Mouse (Mus musculus): ENCODE results near the gene Gm49630. TPM values are rescaled to one million over a fixed set of nuclear protein-coding genes. Genes with fewer than 3 reads are reported as not detected.
"Not testable (repeated sequence)": the region's sequence is repeated elsewhere in the genome, so short reads cannot be mapped to it uniquely, and the experiment has no call there.

Gm49630 gene
- polyA plus RNA-seq, 1 experiment from 2014 or later, result not detected

DNA sequence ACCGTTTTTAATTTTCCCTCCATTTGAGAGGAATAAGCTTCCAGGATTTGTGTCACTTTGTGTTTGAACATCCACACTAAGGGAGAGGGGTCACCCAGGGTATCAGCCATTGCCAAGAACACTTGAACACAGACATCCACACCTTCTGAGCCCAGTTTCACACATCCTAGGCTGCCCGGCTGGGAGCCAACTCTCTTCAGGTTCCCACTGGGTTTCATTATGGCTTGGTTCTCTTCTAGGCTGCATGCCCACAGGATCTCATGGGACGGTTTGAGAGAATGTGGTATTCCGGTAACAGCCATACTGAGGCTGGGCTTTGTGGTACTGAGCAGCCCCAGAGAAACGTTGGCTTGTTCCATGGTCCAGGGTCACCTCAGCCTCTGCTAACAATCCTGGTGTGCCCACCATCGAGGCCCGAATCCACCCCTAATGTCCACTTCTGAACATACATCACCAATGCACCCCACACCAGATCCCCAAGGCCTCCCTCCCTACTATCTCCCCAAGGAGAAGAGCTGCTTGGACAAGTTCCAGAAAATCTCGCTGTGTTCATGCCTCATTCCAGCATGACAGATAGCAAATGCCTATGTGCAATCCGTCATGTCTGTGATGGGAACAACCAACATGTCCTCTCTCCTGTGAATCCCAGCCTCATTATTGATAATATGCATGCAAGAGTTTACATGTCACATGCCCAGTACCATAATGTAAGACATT lies 10.9 kb downstream of the Gm49630 start:
- 88% methylated on average over 9 of the region's 9 CpGs for WGBS

DNA sequence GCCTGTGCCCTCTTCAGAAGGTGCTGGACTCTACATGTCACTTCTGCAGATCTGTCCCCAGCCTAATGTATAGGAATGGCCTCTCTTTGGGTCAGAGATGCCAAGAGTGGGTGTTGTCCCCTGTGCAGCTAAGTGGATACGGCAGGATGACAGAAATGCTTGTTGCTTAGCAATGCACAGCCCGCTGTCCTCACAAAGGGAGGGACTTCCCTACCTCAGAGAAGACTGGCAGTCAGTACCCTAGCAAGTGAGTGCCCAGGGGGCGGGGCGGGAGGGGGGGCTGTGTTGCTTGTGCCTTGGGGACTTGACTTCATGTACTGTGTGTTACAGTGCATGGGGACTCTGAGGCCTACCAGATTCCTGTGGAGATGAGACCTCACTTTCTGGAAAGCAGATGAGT lies 12.0 kb downstream of the Gm49630 start:
- not testable (repeated sequence) for H3K4me2 ChIP-seq (replicated peaks); H3K4me3 ChIP-seq; H3K4me1 ChIP-seq; H3K27me3 ChIP-seq; H3K9me3 ChIP-seq; ATAC-seq (ENCODE audit: low FRiP score, low read depth); H3K36me3 ChIP-seq; H3K27ac ChIP-seq; H3K9ac ChIP-seq
- 86% methylated on average over 4 of the region's 4 CpGs for WGBS

More for the DNA sequence above, 10.9 kb downstream of the Gm49630 start:
- not testable (repeated sequence) for H3K9ac ChIP-seq; H3K27ac ChIP-seq; H3K4me2 ChIP-seq (replicated peaks); H3K4me1 ChIP-seq; H3K27me3 ChIP-seq; ATAC-seq (ENCODE audit: low FRiP score, low read depth); H3K9me3 ChIP-seq; H3K4me3 ChIP-seq; H3K36me3 ChIP-seq

GRCm38 (mm10) chr17:7352596-7352995 lies 19.2 kb downstream of the Gm49630 start, which contains the start of gene Ttll2:
Gene Ttll2, minus strand, starts transcription at chr17:7352696.
- ATAC-seq (ENCODE audit: low FRiP score, low read depth); H3K9me3 ChIP-seq; H3K4me2 ChIP-seq (replicated peaks); H3K9ac ChIP-seq; H3K27ac ChIP-seq; H3K4me1 ChIP-seq; H3K27me3 ChIP-seq; H3K36me3 ChIP-seq; H3K4me3 ChIP-seq: not testable (repeated sequence)
- WGBS, result 92% methylated on average over 1 of the region's 1 CpGs

GRCm38 (mm10) chr17:7348765-7349164 lies 23.0 kb downstream of the Gm49630 start:
- H3K27me3 ChIP-seq; H3K4me2 ChIP-seq (replicated peaks); H3K9ac ChIP-seq; H3K27ac ChIP-seq; H3K36me3 ChIP-seq; H3K9me3 ChIP-seq; ATAC-seq (ENCODE audit: low FRiP score, low read depth); H3K4me1 ChIP-seq; H3K4me3 ChIP-seq: not testable (repeated sequence)
- 69% methylated on average over 2 of the region's 3 CpGs for WGBS

GRCm38 (mm10) chr17:7337381-7337780 lies 34.4 kb downstream of the Gm49630 start:
- not testable (repeated sequence) for H3K4me3 ChIP-seq; H3K36me3 ChIP-seq; H3K4me1 ChIP-seq; H3K9ac ChIP-seq; H3K27me3 ChIP-seq; ATAC-seq (ENCODE audit: low FRiP score, low read depth); H3K27ac ChIP-seq; H3K9me3 ChIP-seq; H3K4me2 ChIP-seq (replicated peaks)
- 78% methylated on average over 7 of the region's 9 CpGs for WGBS

GRCm38 (mm10) chr17:7332745-7333144 lies 39.0 kb downstream of the Gm49630 start:
- WGBS, result 67% methylated on average over 3 of the region's 5 CpGs

DNA sequence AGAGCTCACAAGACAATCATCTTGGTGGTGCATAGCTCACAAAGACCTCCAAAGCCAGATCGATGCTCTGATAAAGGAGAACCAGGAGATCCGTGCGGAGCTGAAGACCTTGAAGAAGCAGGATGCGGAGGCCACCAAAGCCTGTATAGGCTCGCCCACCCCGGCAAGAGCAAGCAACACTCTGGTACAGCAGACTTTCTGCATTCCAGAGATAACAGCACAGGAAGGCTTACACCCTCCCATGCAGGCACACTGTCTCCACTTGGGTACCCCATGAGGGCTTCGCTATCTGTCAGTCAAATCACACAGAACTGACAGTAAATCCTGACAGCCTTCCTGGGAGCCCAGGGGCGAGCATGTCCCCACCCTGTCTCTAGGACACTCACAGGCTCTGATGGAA lies 45.4 kb downstream of the Gm49630 start:
- not testable (repeated sequence) for H3K9me3 ChIP-seq; H3K4me3 ChIP-seq; H3K9ac ChIP-seq; H3K4me2 ChIP-seq (replicated peaks); H3K4me1 ChIP-seq; H3K27ac ChIP-seq; H3K36me3 ChIP-seq; ATAC-seq (ENCODE audit: low FRiP score, low read depth); H3K27me3 ChIP-seq
- WGBS, result 72% methylated on average over 8 of the region's 8 CpGs

More at GRCm38 (mm10) chr17:7332745-7333144, 39.0 kb downstream of the Gm49630 start:
- H3K9ac ChIP-seq; H3K27ac ChIP-seq; ATAC-seq (ENCODE audit: low FRiP score, low read depth); H3K4me1 ChIP-seq; H3K36me3 ChIP-seq; H3K4me3 ChIP-seq; H3K27me3 ChIP-seq; H3K4me2 ChIP-seq (replicated peaks); H3K9me3 ChIP-seq: not testable (repeated sequence)

DNA sequence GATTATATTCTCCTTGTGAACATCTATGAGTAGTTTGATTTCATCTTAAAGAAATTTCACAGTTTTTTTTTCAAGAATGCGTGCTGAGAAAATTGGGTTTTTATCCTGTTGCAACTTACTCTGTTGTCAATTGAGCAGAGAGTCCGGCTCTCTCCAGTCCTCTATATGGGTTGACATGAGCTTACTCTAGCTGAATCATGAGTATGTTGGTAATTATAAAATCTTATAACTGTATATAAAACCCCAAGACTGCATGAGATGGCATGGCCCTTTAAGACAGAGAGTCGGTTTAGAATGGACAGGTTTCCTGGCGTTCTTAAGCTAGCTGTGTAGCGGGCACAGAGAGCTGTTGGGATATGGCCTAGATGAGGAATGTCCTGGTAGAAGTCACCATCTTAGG lies 47.4 kb downstream of the Gm49630 start, which contains the start of gene Tcp10a:
TSS of gene Tcp10a (plus strand) at position 301 of the 400 bp plus-strand sequence.
- WGBS, result 92% methylated on average over 5 of the region's 5 CpGs
- H3K9me3 ChIP-seq; H3K4me1 ChIP-seq; H3K9ac ChIP-seq; H3K36me3 ChIP-seq; H3K4me3 ChIP-seq; H3K27me3 ChIP-seq; H3K4me2 ChIP-seq (replicated peaks); H3K27ac ChIP-seq; ATAC-seq (ENCODE audit: low FRiP score, low read depth): not testable (repeated sequence)

GRCm38 (mm10) chr17:7319789-7320188 lies 52.0 kb downstream of the Gm49630 start:
- H3K9ac ChIP-seq; H3K9me3 ChIP-seq; H3K27me3 ChIP-seq; H3K4me3 ChIP-seq; H3K4me2 ChIP-seq (replicated peaks); H3K4me1 ChIP-seq; H3K36me3 ChIP-seq; ATAC-seq (ENCODE audit: low FRiP score, low read depth); H3K27ac ChIP-seq: not testable (repeated sequence)
- 83% methylated on average over 6 of the region's 6 CpGs for WGBS

GRCm38 (mm10) chr17:7315693-7316382 lies 55.9 kb downstream of the Gm49630 start:
- not testable (repeated sequence) for ATAC-seq (ENCODE audit: low FRiP score, low read depth); H3K36me3 ChIP-seq; H3K4me3 ChIP-seq; H3K27ac ChIP-seq; H3K9ac ChIP-seq; H3K4me1 ChIP-seq; H3K4me2 ChIP-seq (replicated peaks); H3K27me3 ChIP-seq; H3K9me3 ChIP-seq
- 78% methylated on average over 8 of the region's 8 CpGs for WGBS

DNA sequence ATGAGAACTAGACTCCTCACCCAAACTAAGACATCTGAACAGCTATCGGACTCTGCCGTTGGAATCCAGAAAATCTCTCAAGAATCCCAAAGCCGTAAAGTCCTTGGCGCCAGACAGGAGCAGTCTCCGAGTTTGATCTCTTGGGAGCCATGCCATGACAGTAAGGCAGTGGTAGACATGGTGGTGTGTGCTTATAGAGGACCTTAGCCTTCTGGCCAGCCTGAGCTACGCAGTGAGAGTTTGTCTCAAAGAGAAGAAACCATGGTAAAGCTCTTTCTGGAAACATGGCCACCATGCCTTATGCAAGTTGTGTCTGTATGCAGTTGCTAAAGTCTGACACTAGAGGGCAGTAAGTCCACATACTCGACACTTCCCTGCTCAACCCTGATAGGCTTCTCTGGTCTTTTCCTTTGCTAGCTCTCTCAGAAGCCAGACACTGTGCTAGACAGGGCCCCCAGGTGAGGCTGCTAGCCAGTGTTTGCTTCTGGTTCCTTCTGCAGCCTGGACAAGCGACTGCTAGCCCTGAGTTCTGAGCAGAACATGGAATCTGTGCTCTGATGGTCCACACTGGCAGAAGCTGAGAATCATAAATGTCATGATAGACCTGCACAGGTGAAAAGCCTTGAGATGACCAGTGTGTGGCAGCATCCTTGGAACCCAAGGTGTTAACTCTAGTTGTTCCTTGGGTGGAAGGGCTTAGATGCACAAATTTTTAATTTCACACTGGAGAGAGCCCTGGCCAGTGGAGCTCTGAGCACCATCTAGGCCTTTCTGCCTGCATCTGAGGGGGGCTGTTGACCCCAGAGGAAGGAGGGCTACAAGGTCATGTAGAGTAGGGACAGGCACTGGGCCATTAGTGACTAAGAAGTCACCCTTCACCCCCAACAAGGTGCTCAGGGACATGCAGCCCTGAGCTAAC lies 65.2 kb downstream of the Gm49630 start:
- not testable (repeated sequence) for H3K36me3 ChIP-seq; H3K4me3 ChIP-seq; H3K27ac ChIP-seq; H3K4me2 ChIP-seq (replicated peaks); H3K27me3 ChIP-seq; H3K4me1 ChIP-seq; H3K9ac ChIP-seq; H3K9me3 ChIP-seq
- ATAC-seq (ENCODE audit: low FRiP score, low read depth), result peak; percentile 77
- 53% methylated on average over 8 of the region's 8 CpGs for WGBS

Measured in limb, embryonic 13.5 days (tissue).